Mouse (Mus musculus): ENCODE measurements at regions not wholly inside any gene's neighbourhood (a gene's known extent, or its start where the extent isn't known, plus 50 kb on each side); places are given as distances from the start of the nearest gene placed in this dataset.

GRCm38 (mm10) chr11:21478191-21478590 lies 93.8 kb upstream of the Wdpcp start:
- DNase-seq: no peak

- no peak for DNase-seq
These were observed 99.7 kb upstream of the Ugp2 start for GRCm38 (mm10) chr11:21470711-21471110.

GRCm38 (mm10) chr11:21468465-21468864 lies 97.5 kb upstream of the Ugp2 start:
- peak in 1 of 2 experiments; percentile 3 for DNase-seq

- no peak for DNase-seq
These were observed 89.0 kb upstream of the Ugp2 start for GRCm38 (mm10) chr11:21460011-21460410.

- DNase-seq: peak in 1 of 2 experiments; percentile 7
These were observed 82.5 kb upstream of the Ugp2 start for GRCm38 (mm10) chr11:21453308-21454106.

- peak; percentile 9 to 27 for DNase-seq
These were observed 62.7 kb upstream of the Ugp2 start for GRCm38 (mm10) chr11:21433726-21434125.

- DNase-seq: no peak
These were observed 59.0 kb upstream of the Ugp2 start for GRCm38 (mm10) chr11:21430021-21430420.

GRCm38 (mm10) chr11:21428749-21429148 lies 57.7 kb upstream of the Ugp2 start:
- peak in 1 of 2 experiments; percentile 16 for DNase-seq

- no peak for DNase-seq
These were observed 57.0 kb upstream of the Ugp2 start for GRCm38 (mm10) chr11:21428013-21428317.

- DNase-seq: no peak
These were observed 56.5 kb upstream of the Ugp2 start for GRCm38 (mm10) chr11:21427291-21428012.

- no peak for DNase-seq
These were observed 54.6 kb upstream of the Ugp2 start for GRCm38 (mm10) chr11:21425480-21426101.

GRCm38 (mm10) chr11:21424345-21424744 lies 53.3 kb upstream of the Ugp2 start:
- DNase-seq: no peak

- no peak for DNase-seq
These were observed 51.4 kb upstream of the Ugp2 start for GRCm38 (mm10) chr11:21422281-21422878.
